Mouse (Mus musculus) CD4-positive naive resting alpha-beta T cell, adult 57 days (primary cell): ENCODE results near the gene Pard3b. TPM values are rescaled to one million over a fixed set of nuclear protein-coding genes. Genes with fewer than 3 reads are reported as not detected.

ENCODE experiments used
- total RNA-seq: library from RNA; stranded (reverse); gene quantifications from one replicate; pipeline ENCODE4 v1.2.4, GENCODE M21; 2023

Gene Pard3b
- total RNA-seq = 1.1 TPM

GRCm38 (mm10) chr1:61638347-61639111 lies at the start of gene Pard3b:
TSS of gene Pard3b (plus strand) at chr1:61638824.

